Mouse (Mus musculus) midbrain, embryonic 12.5 days (tissue): Measurements from ENCODE around the gene Ctnnd2. TPM values are rescaled to one million over a fixed set of nuclear protein-coding genes. Genes with fewer than 3 reads are reported as not detected.

Source experiments
- ATAC-seq: fragments of 200-750 bp; cut with Nextera tagmentation; 2 replicates; pipeline ENCODE4 v1.8.0; 2017; ENCODE audit warnings: low read depth, moderate TSS enrichment, moderate library complexity; ENCODE audit not compliant: low FRiP score
- H3K27ac ChIP-seq: fragments of 300-500 bp; sonication (generic); replicated peaks from 2 replicates; pipeline ENCODE4 v1.5.1; 2016; ENCODE audit warnings: mild to moderate bottlenecking
- H3K27me3 ChIP-seq: fragments of 300-500 bp; sonication (generic); 2 replicates; pipeline ENCODE4 v1.6.1; 2016; ENCODE audit warnings: mild to moderate bottlenecking
- H3K36me3 ChIP-seq: fragments of 300-500 bp; sonication (generic); 2 replicates; pipeline ENCODE4 v1.6.1; 2016
- H3K4me1 ChIP-seq: fragments of 300-500 bp; sonication (generic); 2 replicates; pipeline ENCODE4 v1.6.1; 2016
- H3K4me2 ChIP-seq: fragments of 300-500 bp; sonication (generic); replicated peaks from 2 replicates; pipeline ENCODE4 v1.6.1; 2016; ENCODE audit warnings: mild to moderate bottlenecking, moderate library complexity
- H3K4me3 ChIP-seq: fragments of 300-500 bp; sonication (generic); 2 replicates; pipeline ENCODE4 v1.5.1; 2016; ENCODE audit warnings: mild to moderate bottlenecking
- H3K9ac ChIP-seq: fragments of 300-500 bp; sonication (generic); replicated peaks from 2 replicates; pipeline ENCODE4 v1.6.1; 2016; ENCODE audit warnings: mild to moderate bottlenecking, moderate library complexity
- H3K9me3 ChIP-seq: fragments of 300-500 bp; sonication (generic); 2 replicates; pipeline ENCODE4 v1.6.1; 2016; ENCODE audit warnings: mild to moderate bottlenecking
- WGBS: fragments of 180-500 bp; shearing (Covaris S2); methylation state at CpG from one replicate; pipeline ENCODE4 v1.1.7; 2016; 5-methylcytosine and 5-hydroxymethylcytosine counted together
- polyA plus RNA-seq: library from polyadenylated mRNA; unstranded; fragments of >200 nt; fragmentation: Nextera tagmentation; extraction: Ambion mirVana; gene quantifications from 2 replicates; pipeline ENCODE4 v1.2.1, GENCODE M21; 2016

Gene Ctnnd2
- polyA plus RNA-seq, 1 experiment from 2014 or later = 40.4 TPM

- Histone ChIP-seq H3K4me2 (no peak overlapping the region), H3K27ac (no peak overlapping the region), H3K36me3 (no peaks in the 10 kb centered on the region), H3K9me3 (no peaks in the 10 kb centered on the region), H3K9ac (no peak overlapping the region), H3K4me3 (no peak overlapping the region), H3K27me3 (no peaks in the 10 kb centered on the region), H3K4me1 (no peaks in the 10 kb centered on the region)
- 44% methylated on average over 1 of the region's 1 CpGs for WGBS
- no peak for ATAC-seq
These were observed 703.1 kb downstream of the Ctnnd2 start for GRCm38 (mm10) chr15:30875523-30875922.

GRCm38 (mm10) chr15:30884692-30885334, 712.4 kb downstream of the Ctnnd2 start:
- Histone ChIP-seq H3K9ac (no peak overlapping the region), H3K9me3 (no peaks in the 10 kb centered on the region), H3K36me3 (no peaks in the 10 kb centered on the region), H3K4me1 (0 out of 2 replicates have a peak, but pooled peaks cover 9% of the 10 kb centered on the region), H3K27ac (no peak overlapping the region), H3K4me2 (no peak overlapping the region), H3K27me3 (no peaks in the 10 kb centered on the region), H3K4me3 (no peak overlapping the region)
- WGBS = 75% methylated on average over 12 of the region's 12 CpGs
- ATAC-seq = peak; percentile 69

- Histone ChIP-seq H3K9ac (no peak overlapping the region), H3K4me3 (no peak overlapping the region), H3K4me1 (0 out of 2 replicates have a peak, but pooled peaks cover 9% of the 10 kb centered on the region), H3K27ac (no peak overlapping the region), H3K36me3 (no peaks in the 10 kb centered on the region), H3K9me3 (no peaks in the 10 kb centered on the region), H3K4me2 (no peak overlapping the region), H3K27me3 (no peaks in the 10 kb centered on the region)
- 84% methylated on average over 6 of the region's 6 CpGs for WGBS
- no peak for ATAC-seq
These were observed 713.0 kb downstream of the Ctnnd2 start for GRCm38 (mm10) chr15:30885410-30885809.

GRCm38 (mm10) chr15:30887559-30887958, 715.2 kb downstream of the Ctnnd2 start:
- no peak overlapping the region for H3K27ac ChIP-seq
- no peak overlapping the region for H3K9ac ChIP-seq
- 0 out of 2 replicates have a peak, but pooled peaks cover 9% of the 10 kb centered on the region for H3K4me1 ChIP-seq
- no peaks in the 10 kb centered on the region for H3K9me3 ChIP-seq
- H3K36me3 ChIP-seq = no peaks in the 10 kb centered on the region
- ATAC-seq = no peak
- WGBS = 83% methylated on average over 2 of the region's 2 CpGs
- H3K4me2 ChIP-seq = no peak overlapping the region
- no peak overlapping the region for H3K4me3 ChIP-seq
- no peaks in the 10 kb centered on the region for H3K27me3 ChIP-seq

- Histone ChIP-seq H3K9me3 (no peaks in the 10 kb centered on the region), H3K4me2 (no peak overlapping the region), H3K4me3 (no peak overlapping the region), H3K4me1 (no peaks in the 10 kb centered on the region), H3K9ac (no peak overlapping the region), H3K27me3 (no peaks in the 10 kb centered on the region), H3K36me3 (no peaks in the 10 kb centered on the region), H3K27ac (no peak overlapping the region)
- ATAC-seq = no peak
- 74% methylated on average over 4 of the region's 4 CpGs for WGBS
These were observed 719.6 kb downstream of the Ctnnd2 start for GRCm38 (mm10) chr15:30891986-30892385.

- no peak overlapping the region for H3K9ac ChIP-seq
- ATAC-seq = no peak
- H3K27ac ChIP-seq = no peak overlapping the region
- no peaks in the 10 kb centered on the region for H3K4me1 ChIP-seq
- no peaks in the 10 kb centered on the region for H3K9me3 ChIP-seq
- 84% methylated on average over 5 of the region's 5 CpGs for WGBS
- H3K4me2 ChIP-seq = no peak overlapping the region
- H3K27me3 ChIP-seq = no peaks in the 10 kb centered on the region
- H3K4me3 ChIP-seq = no peak overlapping the region
- no peaks in the 10 kb centered on the region for H3K36me3 ChIP-seq
These were observed 722.7 kb downstream of the Ctnnd2 start for GRCm38 (mm10) chr15:30895063-30895462.

GRCm38 (mm10) chr15:30897342-30897741, 724.9 kb downstream of the Ctnnd2 start:
- H3K9ac ChIP-seq = no peak overlapping the region
- no peaks in the 10 kb centered on the region for H3K36me3 ChIP-seq
- H3K27ac ChIP-seq = no peak overlapping the region
- no peak overlapping the region for H3K4me2 ChIP-seq
- no peak for ATAC-seq
- H3K4me3 ChIP-seq = no peak overlapping the region
- no peaks in the 10 kb centered on the region for H3K9me3 ChIP-seq
- no peaks in the 10 kb centered on the region for H3K27me3 ChIP-seq
- no peaks in the 10 kb centered on the region for H3K4me1 ChIP-seq
- 96% methylated on average over 8 of the region's 8 CpGs for WGBS

- Histone ChIP-seq H3K27me3 (no peaks in the 10 kb centered on the region), H3K27ac (no peak overlapping the region), H3K9me3 (no peaks in the 10 kb centered on the region), H3K4me2 (no peak overlapping the region), H3K4me1 (no peaks in the 10 kb centered on the region), H3K36me3 (no peaks in the 10 kb centered on the region), H3K9ac (no peak overlapping the region), H3K4me3 (no peak overlapping the region)
- 7% methylated on average over 2 of the region's 2 CpGs for WGBS
- ATAC-seq = no peak
These were observed 735.6 kb downstream of the Ctnnd2 start for GRCm38 (mm10) chr15:30908027-30908426.

- Histone ChIP-seq H3K36me3 (no peaks in the 10 kb centered on the region), H3K27ac (no peak overlapping the region), H3K4me1 (no peaks in the 10 kb centered on the region), H3K9me3 (no peaks in the 10 kb centered on the region), H3K9ac (no peak overlapping the region), H3K4me3 (no peak overlapping the region), H3K27me3 (no peaks in the 10 kb centered on the region), H3K4me2 (no peak overlapping the region)
- ATAC-seq = no peak
- 84% methylated on average over 5 of the region's 5 CpGs for WGBS
These were observed 741.0 kb downstream of the Ctnnd2 start for GRCm38 (mm10) chr15:30913360-30913759.

GRCm38 (mm10) chr15:30925838-30926237, 753.4 kb downstream of the Ctnnd2 start:
- 80% methylated on average over 5 of the region's 5 CpGs for WGBS
- H3K9ac ChIP-seq = no peak overlapping the region
- H3K36me3 ChIP-seq = no peaks in the 10 kb centered on the region
- H3K27ac ChIP-seq = no peak overlapping the region
- no peaks in the 10 kb centered on the region for H3K9me3 ChIP-seq
- no peaks in the 10 kb centered on the region for H3K27me3 ChIP-seq
- H3K4me1 ChIP-seq = no peaks in the 10 kb centered on the region
- 0 out of 2 replicates have a peak, but pooled peaks have one; percentile 23 for ATAC-seq
- H3K4me3 ChIP-seq = no peak overlapping the region
- H3K4me2 ChIP-seq = no peak overlapping the region

- WGBS = 57% methylated on average over 7 of the region's 7 CpGs
- no peak for ATAC-seq
- H3K4me2 ChIP-seq = no peak overlapping the region
- H3K4me3 ChIP-seq = no peak overlapping the region
- no peaks in the 10 kb centered on the region for H3K9me3 ChIP-seq
- no peaks in the 10 kb centered on the region for H3K27me3 ChIP-seq
- H3K4me1 ChIP-seq = no peaks in the 10 kb centered on the region
- H3K36me3 ChIP-seq = no peaks in the 10 kb centered on the region
- H3K9ac ChIP-seq = no peak overlapping the region
- H3K27ac ChIP-seq = no peak overlapping the region
These were observed 755.2 kb downstream of the Ctnnd2 start for GRCm38 (mm10) chr15:30927632-30928031.

- no peaks in the 10 kb centered on the region for H3K4me1 ChIP-seq
- no peaks in the 10 kb centered on the region for H3K9me3 ChIP-seq
- 88% methylated on average over 5 of the region's 5 CpGs for WGBS
- H3K4me3 ChIP-seq = no peak overlapping the region
- no peak for ATAC-seq
- H3K27me3 ChIP-seq = no peaks in the 10 kb centered on the region
- no peak overlapping the region for H3K4me2 ChIP-seq
- no peak overlapping the region for H3K27ac ChIP-seq
- no peak overlapping the region for H3K9ac ChIP-seq
- no peaks in the 10 kb centered on the region for H3K36me3 ChIP-seq
These were observed 759.5 kb downstream of the Ctnnd2 start for GRCm38 (mm10) chr15:30931906-30932305.

- 84% methylated on average over 1 of the region's 1 CpGs for WGBS
- Histone ChIP-seq H3K4me2 (no peak overlapping the region), H3K9ac (no peak overlapping the region), H3K4me1 (no peaks in the 10 kb centered on the region), H3K36me3 (no peaks in the 10 kb centered on the region), H3K9me3 (no peaks in the 10 kb centered on the region), H3K4me3 (no peak overlapping the region), H3K27ac (0 out of 2 replicates have a peak overlapping the region, but pooled peaks have one; percentile 10), H3K27me3 (no peaks in the 10 kb centered on the region)
- no peak for ATAC-seq
These were observed 773.5 kb downstream of the Ctnnd2 start for GRCm38 (mm10) chr15:30945863-30946262.
